Mouse (Mus musculus): ENCODE data around the gene Cyp3a57.
"Not testable (repeated sequence)": the region's sequence is repeated elsewhere in the genome, so short reads cannot be mapped to it uniquely, and the experiment has no call there.

The Cyp3a57 gene

DNA sequence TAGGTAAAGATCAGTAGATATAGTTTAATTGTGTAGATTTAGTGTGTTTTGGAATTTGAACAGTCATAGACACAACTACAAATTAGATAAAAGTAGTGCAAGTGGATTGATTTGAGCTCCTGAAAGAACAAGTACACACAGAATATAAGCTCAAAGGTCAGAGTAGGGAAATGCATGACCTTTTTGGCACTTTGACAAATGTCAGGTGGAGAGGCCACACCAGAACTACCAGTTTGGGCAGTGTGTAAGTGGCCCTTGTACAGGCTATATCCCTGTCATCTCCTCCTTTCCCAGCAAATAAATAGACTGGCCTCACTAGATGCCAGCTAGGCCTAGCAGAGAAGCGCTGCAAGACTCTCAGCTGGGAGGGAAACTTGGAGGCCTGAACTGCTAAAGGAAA is at the start of gene Cyp3a57:
Cyp3a57 (plus strand) TSS at position 339 of the 400 bp plus-strand sequence.
- DNase-seq (ENCODE audit: low spot score) = no peak

DNA sequence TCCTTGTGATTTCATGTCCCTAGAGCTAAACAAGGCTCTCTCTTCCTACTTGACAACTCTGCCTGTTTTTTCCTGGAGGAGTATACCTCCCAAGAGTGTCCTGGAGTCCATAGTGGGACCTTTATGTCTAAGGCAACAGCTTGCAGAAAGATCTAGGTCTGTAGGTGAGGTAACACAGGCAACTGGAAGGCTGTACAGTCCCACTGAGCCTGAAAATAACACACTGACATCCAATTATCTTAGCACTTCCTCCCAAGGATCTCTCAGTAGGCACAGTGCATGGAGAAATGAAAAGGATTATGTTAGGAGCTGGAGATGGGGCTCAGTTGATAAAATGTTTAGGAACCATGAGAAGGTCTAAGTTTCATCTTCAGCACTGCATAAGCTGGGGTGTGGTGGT is 44.6 kb upstream of the Cyp3a57 start:
- DNase-seq (ENCODE audit: low spot score) = no peak

DNA sequence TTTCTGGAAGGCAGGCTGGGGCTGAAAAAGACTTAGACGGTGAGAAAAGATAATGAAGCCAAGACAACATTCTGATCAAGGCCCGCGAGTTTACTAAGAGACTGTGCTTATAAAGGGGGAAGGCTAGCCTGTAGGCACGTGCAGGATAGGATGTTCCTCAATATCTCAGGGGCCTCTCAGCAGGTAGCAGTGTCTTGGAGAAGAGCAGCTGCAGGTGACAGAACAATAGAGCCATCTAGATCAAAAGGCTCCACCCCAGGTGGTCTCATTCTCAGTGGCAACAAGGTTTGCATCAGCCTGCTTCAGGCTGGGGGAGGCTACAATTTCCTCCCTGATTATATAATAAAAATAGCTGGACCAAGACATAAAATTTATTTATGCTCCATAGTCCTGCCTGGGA is 43.3 kb upstream of the Cyp3a57 start:
- not testable (repeated sequence) for DNase-seq (ENCODE audit: low spot score)

DNA sequence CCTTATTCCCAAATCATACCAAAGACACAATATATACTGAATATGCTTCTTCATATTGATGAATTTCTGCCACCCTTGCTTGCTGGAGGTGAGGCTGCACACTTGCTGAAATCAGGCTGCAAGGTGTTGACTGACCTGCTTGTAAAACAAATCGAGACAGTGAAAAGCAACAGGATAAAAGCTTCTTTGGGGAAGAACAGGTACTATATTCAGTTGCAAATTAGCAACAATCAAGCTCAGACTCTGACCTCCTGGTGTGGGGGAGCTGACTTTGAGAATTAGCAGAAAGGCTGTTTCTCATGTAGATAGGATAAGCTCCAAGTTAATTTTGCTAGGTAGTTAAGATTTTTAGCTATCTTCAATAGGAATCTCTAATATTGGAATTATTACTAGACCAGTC is 42.7 kb upstream of the Cyp3a57 start:
- no peak for DNase-seq (ENCODE audit: low spot score)

DNA sequence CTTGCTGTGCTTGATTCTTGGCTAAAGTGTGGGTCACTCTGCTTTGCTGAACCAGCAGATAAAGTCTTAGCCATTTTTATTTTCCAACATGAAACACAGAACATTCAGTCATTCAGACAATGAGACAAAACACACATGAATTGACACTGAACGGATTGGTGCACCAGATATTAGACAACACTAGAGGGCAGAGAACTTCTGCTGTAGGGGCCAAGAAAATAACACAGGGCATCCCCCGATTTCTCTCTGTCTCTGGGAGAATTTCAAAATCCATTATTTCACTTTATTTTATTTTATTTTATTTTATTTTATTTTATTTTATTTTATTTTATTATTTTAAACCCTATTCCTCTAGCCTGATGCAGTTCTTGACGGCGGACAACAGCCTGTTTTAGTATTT is 38.1 kb upstream of the Cyp3a57 start:
- DNase-seq (ENCODE audit: low spot score) = not testable (repeated sequence)

DNA sequence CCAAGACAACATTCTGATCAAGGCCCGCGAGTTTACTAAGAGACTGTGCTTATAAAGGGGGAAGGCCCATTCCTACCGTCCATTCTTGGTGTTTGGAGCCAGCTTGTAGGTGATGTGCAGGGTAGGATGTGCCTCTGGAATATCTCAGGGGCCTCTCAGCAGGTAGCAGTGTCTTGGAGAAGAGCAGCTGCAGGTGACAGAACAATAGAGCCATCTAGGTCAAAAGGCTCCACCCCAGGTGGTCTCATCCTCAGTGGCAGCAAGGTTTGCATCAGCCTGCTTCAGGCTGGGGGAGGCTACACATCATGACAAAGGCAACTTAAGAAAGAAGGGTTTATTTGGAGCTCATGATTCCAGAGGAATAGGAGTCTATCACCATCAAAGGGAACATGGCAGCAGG is 37.3 kb upstream of the Cyp3a57 start:
- DNase-seq (ENCODE audit: low spot score) = not testable (repeated sequence)

DNA sequence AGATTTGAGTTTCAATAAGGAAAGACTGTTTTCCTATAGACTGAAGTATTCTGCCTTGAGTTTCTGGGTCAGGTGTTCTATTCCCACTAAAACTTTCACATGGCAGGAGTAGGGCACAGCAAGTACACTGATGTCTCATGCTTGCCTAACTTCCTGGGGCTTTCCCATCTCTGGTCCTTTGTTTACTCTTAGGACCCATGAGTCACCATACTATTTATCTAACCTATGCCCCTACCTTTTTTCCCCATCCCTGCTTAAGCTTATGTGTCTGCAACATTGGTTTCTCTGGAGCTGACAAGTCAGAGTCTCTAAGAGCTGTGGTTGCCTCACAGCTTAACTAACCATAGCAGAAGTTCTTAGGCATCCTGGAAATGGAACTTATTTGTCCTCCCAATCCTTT is 31.2 kb upstream of the Cyp3a57 start:
- DNase-seq (ENCODE audit: low spot score) = no peak

DNA sequence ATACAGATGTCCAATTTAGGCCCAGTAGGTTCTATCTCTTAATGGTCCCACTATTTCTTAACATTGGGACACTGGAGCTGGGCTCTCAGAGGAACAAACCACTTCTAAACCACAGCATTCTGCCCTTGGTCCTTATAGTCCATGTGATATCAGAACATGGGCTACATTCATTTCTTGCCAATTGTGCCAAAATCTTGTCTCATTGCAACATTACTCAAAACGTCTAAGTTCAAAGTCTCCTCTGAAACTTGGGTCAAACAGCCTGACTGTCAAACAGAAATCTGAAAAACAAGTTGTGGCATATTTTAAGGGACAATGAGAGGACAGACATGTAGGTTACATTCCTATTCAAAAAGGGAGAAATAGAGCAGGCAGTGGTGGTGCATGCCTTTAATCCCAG is 27.9 kb upstream of the Cyp3a57 start:
- DNase-seq (ENCODE audit: low spot score) = no peak

DNA sequence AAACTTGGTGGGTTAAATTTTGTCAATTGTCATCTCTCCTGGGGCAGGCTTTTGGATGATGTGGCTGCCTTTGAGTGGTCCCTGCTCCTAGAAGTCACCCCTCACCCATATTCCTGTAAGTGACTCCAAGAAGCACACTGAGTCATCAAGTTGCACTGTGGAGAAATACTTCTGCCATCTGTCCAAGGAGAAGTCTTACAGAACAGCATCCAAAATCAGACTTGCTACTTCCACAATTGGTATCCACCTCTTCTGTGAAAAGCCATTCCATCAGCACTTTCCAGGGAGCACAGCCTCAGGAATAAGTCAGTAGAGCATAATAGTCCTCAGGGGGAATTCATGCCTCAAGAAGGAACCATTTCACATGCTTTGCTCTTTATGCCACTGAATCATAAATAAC is 6.3 kb upstream of the Cyp3a57 start:
- not testable (repeated sequence) for DNase-seq (ENCODE audit: low spot score)

DNA sequence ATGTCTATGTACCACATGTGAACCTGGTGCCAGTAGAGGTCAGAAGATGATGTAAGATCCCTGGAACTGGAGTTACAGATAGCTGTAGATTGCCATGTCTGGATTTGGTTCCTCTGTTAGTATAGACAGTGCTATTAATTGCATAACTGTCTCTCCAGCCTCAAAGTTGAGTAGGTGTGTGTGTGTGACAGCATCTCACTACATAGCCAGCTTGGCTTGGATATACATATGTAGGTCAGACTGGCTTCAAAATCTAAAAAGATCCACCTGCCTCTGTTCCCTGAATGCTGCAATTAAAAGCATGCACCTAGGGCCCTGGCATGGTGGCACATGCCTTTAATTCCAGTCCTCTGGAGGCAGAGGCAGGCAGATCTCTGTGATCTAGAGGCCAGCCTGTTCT is 4.6 kb downstream of the Cyp3a57 start:
- no peak for DNase-seq (ENCODE audit: low spot score)

DNA sequence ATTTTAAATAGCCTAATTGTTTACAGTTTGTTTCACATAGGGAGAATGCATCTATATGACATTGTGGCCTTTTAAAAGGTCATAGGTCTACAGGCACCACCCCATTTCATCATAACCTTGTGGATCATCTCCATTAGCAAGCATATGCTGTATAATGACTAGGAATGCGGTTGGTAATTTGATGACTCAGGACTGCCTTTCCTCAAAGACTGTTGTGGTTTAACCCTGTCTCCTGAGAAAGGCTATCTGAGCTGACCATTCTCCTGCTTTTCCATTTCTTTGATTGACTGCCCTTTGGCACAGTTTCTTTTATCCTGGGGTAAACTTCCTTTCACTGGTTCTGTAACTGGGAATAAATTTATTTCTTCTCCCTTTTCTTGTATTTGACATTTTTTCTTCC is 8.0 kb downstream of the Cyp3a57 start:
- DNase-seq (ENCODE audit: low spot score) = no peak

DNA sequence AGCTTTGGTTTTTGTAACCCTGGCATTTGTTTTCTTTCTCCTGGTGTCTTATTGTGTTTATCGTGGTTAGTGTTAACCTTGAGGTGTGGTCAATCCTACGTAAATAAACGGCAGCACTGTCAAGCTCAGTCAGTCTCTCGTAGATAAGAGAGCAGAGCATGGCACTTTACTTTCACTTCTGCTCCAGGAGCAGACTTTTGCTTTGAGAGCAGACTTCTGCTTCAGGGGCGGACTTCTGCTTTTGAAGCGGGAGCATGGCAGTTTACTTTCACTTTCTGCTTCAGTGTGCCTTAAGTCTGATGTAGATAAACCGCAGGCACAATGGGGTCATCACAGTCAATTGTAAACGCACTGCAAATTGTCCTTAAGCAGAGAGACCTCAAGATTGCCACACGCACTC is 70.3 kb downstream of the Cyp3a57 start:
- DNase-seq (ENCODE audit: low spot score) = not testable (repeated sequence)

DNA sequence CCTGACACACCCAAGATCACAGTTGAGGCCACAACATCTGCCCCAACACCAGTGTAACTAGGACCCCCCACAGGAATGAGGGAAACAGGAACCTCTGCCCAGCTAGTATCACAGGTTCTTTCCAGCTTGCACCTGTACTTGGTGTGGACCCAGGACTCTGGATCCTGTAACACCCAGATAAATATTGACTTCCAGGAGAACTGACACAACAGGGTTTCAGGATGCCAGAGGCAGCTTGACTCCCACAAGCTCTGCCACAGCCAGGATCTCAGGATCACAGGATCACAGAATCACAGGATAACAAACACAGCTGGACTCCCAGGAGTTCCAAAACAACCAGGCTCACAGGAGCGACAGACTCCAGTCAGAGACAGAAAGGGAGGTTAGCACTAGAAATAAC is 77.2 kb downstream of the Cyp3a57 start:
- no peak for DNase-seq (ENCODE audit: low spot score)

DNA sequence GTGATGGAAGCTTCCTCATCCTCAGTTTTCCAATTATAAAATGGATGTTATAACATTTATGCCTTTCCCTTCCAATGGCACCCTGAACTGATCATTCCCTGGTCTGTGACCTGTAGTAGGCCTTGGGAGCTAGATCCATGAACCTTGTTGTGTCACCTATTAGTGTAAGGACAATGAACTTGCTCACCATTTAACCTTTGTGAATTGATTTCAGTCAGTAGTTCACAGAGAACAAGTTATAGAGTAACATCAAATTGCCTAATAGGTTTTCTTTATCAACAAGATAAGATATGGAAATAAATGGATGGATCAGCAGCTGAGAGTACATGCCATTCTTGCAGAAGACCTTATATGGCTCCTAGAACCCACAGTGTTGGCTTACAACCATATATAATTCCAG is 85.9 kb downstream of the Cyp3a57 start:
- DNase-seq (ENCODE audit: low spot score) = no peak

DNA sequence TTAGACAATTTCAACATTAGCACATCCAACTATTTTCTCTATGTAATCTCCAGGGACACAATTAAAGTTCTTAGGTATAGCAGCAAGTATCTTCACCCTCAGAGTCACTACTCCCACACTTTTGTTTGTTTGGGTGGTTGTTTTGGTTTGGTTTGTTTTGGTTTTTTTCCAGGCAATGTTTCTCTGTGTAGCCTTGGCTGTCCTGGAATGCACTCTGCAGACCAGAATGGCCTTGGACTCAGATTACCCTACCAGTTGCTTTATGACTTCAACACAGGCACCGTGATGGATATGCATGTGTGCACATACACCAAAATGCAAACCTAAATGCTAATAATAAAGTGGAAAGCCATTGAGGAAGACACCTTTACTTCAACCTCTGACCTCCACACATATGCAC is 88.6 kb downstream of the Cyp3a57 start:
- no peak for DNase-seq (ENCODE audit: low spot score)

Measured in layer of hippocampus, adult 11-12 months (tissue).